Mouse (Mus musculus) forebrain, embryonic 15.5 days (tissue): Measurements from ENCODE around the gene Eya2. TPM values are rescaled to one million over a fixed set of nuclear protein-coding genes. Genes with fewer than 3 reads are reported as not detected.
A peak's percentile ranks its signal among the peaks of the same experiment; 100 is the strongest.

Source experiments
- ATAC-seq: fragments of 200-750 bp; cut with Nextera tagmentation; replicated peaks from 2 replicates; pipeline ENCODE4 v1.8.0; 2017; ENCODE audit warnings: mild to moderate bottlenecking, moderate TSS enrichment, moderate library complexity
- H3K27ac ChIP-seq: fragments of 300-500 bp; sonication (generic); replicated peaks from 2 replicates; pipeline ENCODE4 v1.5.1; 2015; ENCODE audit warnings: mild to moderate bottlenecking, inconsistent platforms
- H3K27me3 ChIP-seq: fragments of 300-500 bp; sonication (generic); 2 replicates; pipeline ENCODE4 v1.6.1; 2015; ENCODE audit warnings: inconsistent platforms
- H3K36me3 ChIP-seq: fragments of 300-500 bp; sonication (generic); 2 replicates; pipeline ENCODE4 v1.6.1; 2015; ENCODE audit warnings: mild to moderate bottlenecking, inconsistent platforms
- H3K4me1 ChIP-seq: fragments of 300-500 bp; sonication (generic); 2 replicates; pipeline ENCODE4 v1.6.1; 2015; ENCODE audit warnings: inconsistent platforms
- H3K4me2 ChIP-seq: fragments of 300-500 bp; sonication (generic); replicated peaks from 2 replicates; pipeline ENCODE4 v1.6.1; 2015; ENCODE audit warnings: mild to moderate bottlenecking, inconsistent platforms
- H3K4me3 ChIP-seq: fragments of 300-500 bp; sonication (generic); 2 replicates; pipeline ENCODE4 v1.5.1; 2015; ENCODE audit warnings: mild to moderate bottlenecking, inconsistent platforms
- H3K9ac ChIP-seq: fragments of 300-500 bp; sonication (generic); replicated peaks from 2 replicates; pipeline ENCODE4 v1.6.1; 2015; ENCODE audit warnings: mild to moderate bottlenecking, inconsistent platforms
- H3K9me3 ChIP-seq: fragments of 300-500 bp; sonication (generic); 2 replicates; pipeline ENCODE4 v1.6.1; 2016; ENCODE audit warnings: inconsistent platforms
- WGBS: fragments of 180-500 bp; shearing (Covaris S2); methylation state at CpG from one replicate; pipeline ENCODE4 v1.1.7; 2015; ENCODE audit warnings: mixed read lengths; 5-methylcytosine and 5-hydroxymethylcytosine counted together
- polyA plus RNA-seq: library from polyadenylated mRNA; unstranded; fragments of >200 nt; fragmentation: Nextera tagmentation; extraction: Ambion mirVana; gene quantifications from 2 replicates; pipeline ENCODE4 v1.2.1, GENCODE M21; 2015

The Eya2 gene
- polyA plus RNA-seq, 1 experiment from 2014 or later = 2.8 TPM

DNA sequence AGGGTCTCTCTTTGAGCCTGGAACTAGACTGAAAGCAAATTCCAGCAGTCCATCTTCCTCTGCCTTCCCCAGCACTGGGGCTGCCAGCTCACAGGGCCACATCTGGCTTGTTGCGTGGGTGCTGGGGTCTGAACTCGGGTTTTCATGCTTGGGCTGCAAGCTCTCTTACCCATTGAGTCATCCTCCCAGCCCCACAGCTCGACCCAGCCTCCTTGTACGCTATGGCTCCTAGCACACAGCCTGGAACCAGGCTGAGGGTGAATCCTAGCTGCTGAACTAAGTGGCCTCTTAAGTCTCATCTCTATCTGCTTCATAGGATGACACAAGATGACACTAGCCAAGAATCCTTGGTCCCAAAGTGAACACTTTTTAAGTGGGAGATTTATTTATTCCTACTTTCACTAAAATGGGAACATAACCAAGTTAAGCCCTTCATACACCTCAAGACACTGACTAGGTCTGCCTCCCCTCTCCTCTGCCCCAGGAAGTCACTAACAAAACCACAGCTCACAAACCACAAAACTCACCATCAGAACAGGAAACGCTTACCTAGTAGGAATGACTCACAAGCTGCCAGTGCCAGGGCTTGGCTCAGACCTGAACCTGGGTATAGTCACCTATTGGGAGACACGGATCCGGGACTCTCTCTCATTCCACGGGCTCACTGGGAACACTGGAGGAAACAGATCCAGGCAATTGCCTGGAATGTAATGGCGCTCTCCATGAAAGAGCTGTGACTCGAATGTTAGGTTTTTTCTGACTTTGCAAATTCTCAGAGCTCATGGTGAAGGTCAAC, 60.1 kb downstream of the Eya2 start:
- Histone ChIP-seq H3K4me3 (no peak overlapping the region), H3K27me3 (no peaks in the 10 kb centered on the region), H3K36me3 (no peaks in the 10 kb centered on the region), H3K9me3 (no peaks in the 10 kb centered on the region), H3K27ac (no peak overlapping the region), H3K4me1 (peaks cover 23% of the 10 kb centered on the region), H3K9ac (no peak overlapping the region), H3K4me2 (no peak overlapping the region)
- 82% methylated on average over 10 of the region's 10 CpGs for WGBS
- ATAC-seq = no peak

DNA sequence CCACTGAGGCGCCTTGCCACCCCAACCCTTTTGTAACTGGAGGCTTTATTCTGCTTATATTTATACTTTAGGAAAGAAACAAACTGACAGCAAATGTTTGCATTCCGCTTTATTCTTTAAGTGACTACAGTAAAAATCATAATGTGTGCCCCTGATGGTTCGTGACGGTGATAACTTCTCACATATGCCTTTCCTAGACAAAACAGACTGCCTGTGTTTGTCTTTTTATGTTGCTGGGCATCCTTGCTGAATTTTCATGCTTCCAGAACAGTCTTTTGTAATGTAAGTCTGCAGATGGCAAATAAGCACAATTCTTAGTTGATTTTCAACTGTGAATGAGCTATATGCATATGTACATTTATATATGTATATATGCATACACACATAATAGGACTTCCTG, 61.7 kb downstream of the Eya2 start:
- Histone ChIP-seq H3K4me3 (no peak overlapping the region), H3K4me2 (no peak overlapping the region), H3K9me3 (no peaks in the 10 kb centered on the region), H3K27me3 (no peaks in the 10 kb centered on the region), H3K36me3 (no peaks in the 10 kb centered on the region), H3K4me1 (peaks cover 23% of the 10 kb centered on the region), H3K9ac (no peak overlapping the region), H3K27ac (peak overlapping the region; percentile 39)
- 57% methylated on average over 4 of the region's 4 CpGs for WGBS
- no peak for ATAC-seq

DNA sequence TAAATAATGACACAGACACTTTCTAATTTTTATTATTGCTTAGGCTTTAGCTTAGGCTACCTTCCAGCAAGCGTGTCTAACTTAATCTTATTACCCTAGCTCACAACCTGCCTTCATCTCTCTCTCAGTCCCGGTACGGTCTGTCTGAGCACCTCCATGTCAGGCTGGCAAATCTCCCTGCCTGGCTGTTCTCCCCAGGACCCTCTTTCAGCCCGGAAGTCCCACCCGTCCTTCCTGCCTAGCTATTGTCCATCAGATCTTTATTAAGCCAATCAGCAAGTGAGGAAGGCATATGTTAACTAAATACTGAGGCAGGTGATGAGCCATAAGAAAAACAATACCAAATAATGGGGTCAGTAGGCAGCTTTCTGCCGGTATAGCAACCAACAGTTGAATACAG, 62.1 kb downstream of the Eya2 start:
- Histone ChIP-seq H3K9ac (no peak overlapping the region), H3K9me3 (no peaks in the 10 kb centered on the region)

GRCm38 (mm10) chr2:165659552-165659951, 64.7 kb downstream of the Eya2 start:
- Histone ChIP-seq H3K36me3 (no peaks in the 10 kb centered on the region), H3K27ac (no peak overlapping the region), H3K9ac (no peak overlapping the region), H3K27me3 (no peaks in the 10 kb centered on the region), H3K4me1 (peaks cover 11% of the 10 kb centered on the region), H3K9me3 (no peaks in the 10 kb centered on the region), H3K4me2 (no peak overlapping the region), H3K4me3 (no peak overlapping the region)
- 77% methylated on average over 5 of the region's 5 CpGs for WGBS
- ATAC-seq = no peak

More for the DNA sequence above, 62.1 kb downstream of the Eya2 start:
- Histone ChIP-seq H3K4me2 (no peak overlapping the region), H3K27me3 (no peaks in the 10 kb centered on the region), H3K4me3 (no peak overlapping the region), H3K4me1 (peaks cover 23% of the 10 kb centered on the region), H3K27ac (peak overlapping the region; percentile 39), H3K36me3 (no peaks in the 10 kb centered on the region)
- ATAC-seq = 0 out of 2 replicates have a peak, but pooled peaks have one; percentile 11
- WGBS = 48% methylated on average over 6 of the region's 6 CpGs

DNA sequence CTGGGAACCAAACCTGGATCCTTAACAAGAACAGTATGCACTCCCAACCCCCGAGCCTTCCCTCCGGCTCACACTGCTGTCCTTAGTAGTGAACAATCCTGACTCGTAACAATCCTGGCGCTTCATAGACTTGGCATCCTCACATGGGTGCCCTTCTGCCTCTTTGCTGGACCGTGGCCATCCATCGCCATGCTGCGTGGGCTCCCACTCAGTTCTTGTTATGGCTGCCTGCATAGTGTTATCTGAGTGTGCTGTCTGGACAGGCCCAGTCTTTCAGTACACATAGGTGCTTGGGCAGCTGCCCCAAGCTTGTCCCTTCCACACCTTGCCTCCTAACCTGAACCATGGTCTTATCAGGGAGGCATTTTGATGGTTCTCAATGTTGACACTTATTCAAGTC, 68.4 kb downstream of the Eya2 start:
- ATAC-seq = no peak
- Histone ChIP-seq H3K36me3 (no peaks in the 10 kb centered on the region), H3K9ac (no peak overlapping the region), H3K27ac (no peak overlapping the region), H3K27me3 (no peaks in the 10 kb centered on the region), H3K4me2 (no peak overlapping the region), H3K4me3 (no peak overlapping the region), H3K9me3 (no peaks in the 10 kb centered on the region), H3K4me1 (no peaks in the 10 kb centered on the region)
- 82% methylated on average over 7 of the region's 7 CpGs for WGBS

- ATAC-seq = no peak
- 78% methylated on average over 7 of the region's 7 CpGs for WGBS
Observed at GRCm38 (mm10) chr2:165664648-165665047, 69.8 kb downstream of the Eya2 start.

GRCm38 (mm10) chr2:165665176-165665575, 70.3 kb downstream of the Eya2 start:
- Histone ChIP-seq H3K4me1 (no peaks in the 10 kb centered on the region), H3K9ac (no peak overlapping the region), H3K27me3 (no peaks in the 10 kb centered on the region), H3K36me3 (no peaks in the 10 kb centered on the region), H3K4me2 (no peak overlapping the region), H3K4me3 (no peak overlapping the region), H3K9me3 (no peaks in the 10 kb centered on the region), H3K27ac (no peak overlapping the region)
- ATAC-seq = no peak
- 34% methylated on average over 5 of the region's 5 CpGs for WGBS

More at GRCm38 (mm10) chr2:165664648-165665047, 69.8 kb downstream of the Eya2 start:
- Histone ChIP-seq H3K27ac (no peak overlapping the region), H3K4me3 (no peak overlapping the region), H3K4me2 (no peak overlapping the region), H3K9me3 (no peaks in the 10 kb centered on the region), H3K9ac (no peak overlapping the region), H3K27me3 (no peaks in the 10 kb centered on the region), H3K36me3 (no peaks in the 10 kb centered on the region), H3K4me1 (no peaks in the 10 kb centered on the region)

- Histone ChIP-seq H3K4me3 (no peak overlapping the region), H3K27me3 (no peaks in the 10 kb centered on the region)
- 74% methylated on average over 2 of the region's 2 CpGs for WGBS
Observed at GRCm38 (mm10) chr2:165667096-165667495, 72.3 kb downstream of the Eya2 start.

DNA sequence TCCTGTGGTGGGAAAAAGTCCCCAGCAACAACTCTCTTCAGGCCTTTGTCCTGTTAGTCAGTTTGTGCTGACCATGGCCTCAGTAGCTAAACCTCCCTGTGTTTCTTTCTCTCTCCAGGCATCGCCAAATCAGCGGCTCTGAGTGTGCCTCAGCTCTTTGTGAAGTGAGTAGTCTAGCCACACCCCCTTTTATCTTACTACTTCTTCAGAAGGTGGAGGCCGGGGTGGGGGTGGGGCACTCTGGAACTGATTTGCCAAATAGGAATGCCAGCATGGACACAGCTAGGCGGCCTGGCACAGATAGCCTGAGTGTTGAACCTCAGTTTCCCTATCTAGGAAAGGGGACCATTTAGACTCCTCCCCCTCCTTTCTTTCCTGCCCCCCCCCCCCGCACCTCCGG, 87.9 kb downstream of the Eya2 start:
- Histone ChIP-seq H3K9ac (no peak overlapping the region), H3K4me2 (no peak overlapping the region), H3K4me1 (peaks cover 4% of the 10 kb centered on the region; the same call in 1 of the 2 replicates), H3K27ac (no peak overlapping the region), H3K36me3 (no peaks in the 10 kb centered on the region), H3K4me3 (no peak overlapping the region), H3K27me3 (no peaks in the 10 kb centered on the region), H3K9me3 (no peaks in the 10 kb centered on the region)
- no peak for ATAC-seq
- 27% methylated on average over 5 of the region's 6 CpGs for WGBS

More at GRCm38 (mm10) chr2:165667096-165667495, 72.3 kb downstream of the Eya2 start:
- no peaks in the 10 kb centered on the region for H3K36me3 ChIP-seq
- no peaks in the 10 kb centered on the region for H3K9me3 ChIP-seq
- no peak overlapping the region for H3K27ac ChIP-seq
- no peak overlapping the region for H3K9ac ChIP-seq
- no peak for ATAC-seq
- H3K4me1 ChIP-seq = no peaks in the 10 kb centered on the region
- no peak overlapping the region for H3K4me2 ChIP-seq

- H3K4me3 ChIP-seq = no peak overlapping the region
- H3K27me3 ChIP-seq = no peaks in the 10 kb centered on the region
- WGBS = 38% methylated on average over 8 of the region's 8 CpGs
- no peak overlapping the region for H3K9ac ChIP-seq
- peaks cover 3% of the 10 kb centered on the region; the same call in 1 of the 2 replicates for H3K4me1 ChIP-seq
- no peaks in the 10 kb centered on the region for H3K36me3 ChIP-seq
- ATAC-seq = no peak
- no peak overlapping the region for H3K4me2 ChIP-seq
- H3K9me3 ChIP-seq = no peaks in the 10 kb centered on the region
- no peak overlapping the region for H3K27ac ChIP-seq
Observed at GRCm38 (mm10) chr2:165687516-165687915, 92.7 kb downstream of the Eya2 start.

DNA sequence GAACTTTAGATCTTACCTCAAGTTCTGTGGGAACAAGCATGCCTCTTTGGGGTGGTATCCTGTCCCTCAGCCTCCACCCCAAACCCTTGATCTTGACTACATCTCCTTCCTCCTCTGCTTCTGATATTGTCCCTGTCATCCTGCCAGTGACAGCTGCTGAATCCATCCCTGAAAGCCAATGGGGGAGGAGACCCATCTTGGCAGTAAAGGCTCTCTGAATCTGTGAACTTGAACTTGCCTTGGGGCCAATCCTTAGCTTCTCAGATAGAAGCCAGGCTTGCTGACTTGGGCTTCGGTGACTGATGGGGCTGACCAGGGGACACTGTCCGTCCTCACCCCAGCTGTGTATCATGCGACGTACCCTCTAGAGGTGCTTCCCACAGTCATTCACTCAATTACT, 94.1 kb downstream of the Eya2 start:
- WGBS = 91% methylated on average over 4 of the region's 4 CpGs
- no peak for ATAC-seq
- Histone ChIP-seq H3K27ac (no peak overlapping the region), H3K4me3 (no peak overlapping the region), H3K27me3 (no peaks in the 10 kb centered on the region), H3K9ac (no peak overlapping the region), H3K4me1 (no peaks in the 10 kb centered on the region), H3K9me3 (no peaks in the 10 kb centered on the region), H3K36me3 (no peaks in the 10 kb centered on the region), H3K4me2 (no peak overlapping the region)

- Histone ChIP-seq H3K9me3 (no peaks in the 10 kb centered on the region), H3K36me3 (no peaks in the 10 kb centered on the region), H3K27me3 (no peaks in the 10 kb centered on the region), H3K4me3 (no peak overlapping the region), H3K27ac (no peak overlapping the region), H3K4me2 (no peak overlapping the region), H3K4me1 (no peaks in the 10 kb centered on the region), H3K9ac (no peak overlapping the region)
- 79% methylated on average over 3 of the region's 3 CpGs for WGBS
- ATAC-seq = no peak
Observed at GRCm38 (mm10) chr2:165691016-165691415, 96.2 kb downstream of the Eya2 start.
